Mouse (Mus musculus) lung, postnatal 0 days (tissue): ENCODE data around the gene Hspa1b. TPM values are rescaled to one million over a fixed set of nuclear protein-coding genes. Genes with fewer than 3 reads are reported as not detected.

ENCODE experiments used
- ATAC-seq: fragments of 200-750 bp; cut with Nextera tagmentation; 2 replicates; pipeline ENCODE4 v1.8.0; 2017; ENCODE audit warnings: moderate library complexity
- DNase-seq: peaks from one replicate; pipeline ENCODE4 v3.0.0-alpha.2; 2016; ENCODE audit warnings: low spot score
- H3K27ac ChIP-seq: fragments of 300-500 bp; sonication (generic); 2 replicates; pipeline ENCODE4 v1.5.1; 2014; ENCODE audit warnings: antibody characterized with exemption, mild to moderate bottlenecking, low read length, mixed read lengths
- H3K27me3 ChIP-seq: fragments of 300-500 bp; sonication (generic); replicated peaks from 2 replicates; pipeline ENCODE4 v1.6.1; 2014; ENCODE audit warnings: low read length, mixed read lengths; ENCODE audit not compliant: insufficient read depth
- H3K36me3 ChIP-seq: fragments of 300-500 bp; sonication (generic); 2 replicates; pipeline ENCODE4 v1.6.1; 2014; ENCODE audit warnings: low read length, mixed read lengths; ENCODE audit not compliant: insufficient read depth
- H3K4me1 ChIP-seq: fragments of 300-500 bp; sonication (generic); 2 replicates; pipeline ENCODE4 v1.6.1; 2014; ENCODE audit warnings: antibody characterized with exemption, low read depth, low read length, mixed read lengths; ENCODE audit not compliant: insufficient read depth
- H3K4me2 ChIP-seq: fragments of 300-500 bp; sonication (generic); replicated peaks from 2 replicates; pipeline ENCODE4 v1.6.1; 2014; ENCODE audit warnings: low read depth, mild to moderate bottlenecking, low read length, moderate library complexity, mixed read lengths
- H3K4me3 ChIP-seq: fragments of 300-500 bp; sonication (generic); 2 replicates; pipeline ENCODE4 v1.5.1; 2014; ENCODE audit warnings: low read depth, low read length
- H3K9ac ChIP-seq: fragments of 300-500 bp; sonication (generic); replicated peaks from 2 replicates; pipeline ENCODE4 v1.6.1; 2014; ENCODE audit warnings: low read depth, mild to moderate bottlenecking
- H3K9me3 ChIP-seq: fragments of 300-500 bp; sonication (generic); 2 replicates; pipeline ENCODE4 v1.6.1; 2016; ENCODE audit warnings: low read length, mixed read lengths
- CTCF ChIP-seq: IDR thresholded peaks from 2 replicates; pipeline ENCODE4 v1.5.1; 2016; ENCODE audit warnings: antibody characterized with exemption, mild to moderate bottlenecking
- EP300 ChIP-seq: IDR thresholded peaks from 2 replicates; pipeline ENCODE4 v1.6.1; 2016; ENCODE audit warnings: antibody characterized with exemption, mild to moderate bottlenecking, control low read depth
- WGBS: fragments of 180-500 bp; shearing (Covaris S2); extraction: QIAGEN DNeasy Blood & Tissue Kit; methylation state at CpG from one replicate; pipeline ENCODE4 v1.1.7; 2014; 5-methylcytosine and 5-hydroxymethylcytosine counted together
- polyA plus RNA-seq: library from polyadenylated mRNA; unstranded; fragments of >200 nt; fragmentation: Nextera tagmentation; extraction: Ambion mirVana; gene quantifications from 2 replicates; pipeline ENCODE4 v1.2.1, GENCODE M21; 2015

Gene Hspa1b
- polyA plus RNA-seq, 1 experiment from 2014 or later, result 0.50 TPM

DNA sequence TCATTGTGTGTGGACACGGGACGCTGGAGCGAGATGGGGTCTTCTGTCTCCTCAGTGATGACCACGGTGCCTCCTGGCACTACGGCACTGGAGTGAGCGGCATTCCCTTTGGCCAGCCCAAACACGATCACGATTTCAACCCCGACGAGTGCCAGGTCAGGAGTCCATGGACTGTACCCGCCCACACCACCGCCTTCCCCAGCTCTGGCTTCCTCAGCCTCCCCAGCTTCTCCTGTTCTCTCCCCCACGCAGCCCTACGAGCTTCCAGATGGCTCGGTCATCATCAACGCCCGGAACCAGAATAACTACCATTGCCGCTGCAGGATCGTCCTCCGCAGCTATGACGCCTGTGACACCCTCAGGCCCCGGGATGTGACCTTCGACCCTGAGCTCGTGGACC lies 25.0 kb downstream of the Hspa1b start:
- WGBS, result 75% methylated on average over 24 of the region's 24 CpGs
- no peak overlapping the region for H3K4me3 ChIP-seq
- no peak overlapping the region for H3K4me2 ChIP-seq

DNA sequence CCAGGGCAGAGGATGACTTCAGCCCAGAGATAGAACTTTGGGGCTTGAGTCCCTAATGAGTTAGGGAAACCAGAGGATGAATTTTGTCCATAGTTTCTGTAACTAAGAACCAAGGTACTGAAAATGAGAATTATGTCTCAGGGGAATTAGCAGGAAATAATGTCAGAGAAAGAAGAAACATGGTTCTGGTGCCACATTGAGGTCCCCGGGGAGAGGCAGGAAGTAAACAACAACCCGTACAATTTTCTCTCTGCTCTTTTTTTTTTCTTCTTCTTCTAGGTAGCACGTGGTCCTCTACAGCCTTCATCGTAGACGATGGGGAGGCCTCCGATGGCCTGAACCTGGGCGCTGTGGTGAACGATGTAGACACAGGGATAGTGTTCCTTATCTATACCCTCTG lies 26.8 kb downstream of the Hspa1b start:
- H3K4me3 ChIP-seq, result no peak overlapping the region; the same call in 1 of the 2 replicates
- H3K9ac ChIP-seq, result no peak overlapping the region
- H3K36me3 ChIP-seq, result 0 out of 2 replicates have a peak, but pooled peaks cover 2% of the 10 kb centered on the region
- no peaks in the 10 kb centered on the region for H3K27me3 ChIP-seq
- TF ChIP-seq EP300, result no peak
- TF ChIP-seq CTCF, result no peak
- no peak overlapping the region for H3K4me2 ChIP-seq
- DNase-seq, result no peak
- WGBS, result 61% methylated on average over 8 of the region's 8 CpGs
- no peak overlapping the region for H3K27ac ChIP-seq
- no peak for ATAC-seq
- H3K9me3 ChIP-seq, result no peaks in the 10 kb centered on the region
- H3K4me1 ChIP-seq, result peaks cover 7% of the 10 kb centered on the region; the same call in 1 of the 2 replicates

More for the DNA sequence above, 25.0 kb downstream of the Hspa1b start:
- no peaks in the 10 kb centered on the region for H3K9me3 ChIP-seq
- H3K36me3 ChIP-seq, result 0 out of 2 replicates have a peak, but pooled peaks cover 2% of the 10 kb centered on the region
- no peaks in the 10 kb centered on the region for H3K27me3 ChIP-seq
- no peak for ATAC-seq
- DNase-seq, result no peak
- no peak for TF ChIP-seq EP300
- TF ChIP-seq CTCF, result no peak
- no peak overlapping the region for H3K9ac ChIP-seq
- peaks cover 7% of the 10 kb centered on the region; the same call in 1 of the 2 replicates for H3K4me1 ChIP-seq
- no peak overlapping the region for H3K27ac ChIP-seq

DNA sequence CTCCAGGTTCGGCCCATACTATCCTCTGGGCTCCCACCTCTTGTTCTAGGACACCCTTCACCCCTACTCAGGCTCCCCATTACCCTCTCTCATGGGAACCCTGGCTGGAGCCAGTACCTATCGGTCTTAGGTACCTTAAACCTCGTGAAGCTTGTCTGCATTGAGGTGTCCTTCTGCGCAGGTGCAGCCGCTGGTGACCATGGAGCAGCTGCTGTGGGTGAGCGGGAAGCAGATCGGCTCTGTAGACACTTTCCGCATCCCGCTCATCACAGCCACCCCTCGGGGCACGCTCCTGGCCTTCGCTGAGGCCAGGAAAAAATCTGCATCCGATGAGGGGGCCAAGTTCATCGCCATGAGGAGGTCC lies 27.3 kb downstream of the Hspa1b start:
- Histone ChIP-seq H3K4me3 (peak overlapping the region; percentile 60), H3K4me1 (peaks cover 7% of the 10 kb centered on the region; the same call in 1 of the 2 replicates), H3K27me3 (no peaks in the 10 kb centered on the region), H3K4me2 (peak overlapping the region; percentile 91), H3K9ac (peak overlapping the region; percentile 55), H3K9me3 (no peaks in the 10 kb centered on the region), H3K27ac (peak overlapping the region; percentile 40; the same call in 1 of the 2 replicates), H3K36me3 (0 out of 2 replicates have a peak, but pooled peaks cover 2% of the 10 kb centered on the region)
- no peak for TF ChIP-seq CTCF
- TF ChIP-seq EP300, result no peak
- 12% methylated on average over 14 of the region's 14 CpGs for WGBS
- ATAC-seq (no peak), DNase-seq (no peak)

DNA sequence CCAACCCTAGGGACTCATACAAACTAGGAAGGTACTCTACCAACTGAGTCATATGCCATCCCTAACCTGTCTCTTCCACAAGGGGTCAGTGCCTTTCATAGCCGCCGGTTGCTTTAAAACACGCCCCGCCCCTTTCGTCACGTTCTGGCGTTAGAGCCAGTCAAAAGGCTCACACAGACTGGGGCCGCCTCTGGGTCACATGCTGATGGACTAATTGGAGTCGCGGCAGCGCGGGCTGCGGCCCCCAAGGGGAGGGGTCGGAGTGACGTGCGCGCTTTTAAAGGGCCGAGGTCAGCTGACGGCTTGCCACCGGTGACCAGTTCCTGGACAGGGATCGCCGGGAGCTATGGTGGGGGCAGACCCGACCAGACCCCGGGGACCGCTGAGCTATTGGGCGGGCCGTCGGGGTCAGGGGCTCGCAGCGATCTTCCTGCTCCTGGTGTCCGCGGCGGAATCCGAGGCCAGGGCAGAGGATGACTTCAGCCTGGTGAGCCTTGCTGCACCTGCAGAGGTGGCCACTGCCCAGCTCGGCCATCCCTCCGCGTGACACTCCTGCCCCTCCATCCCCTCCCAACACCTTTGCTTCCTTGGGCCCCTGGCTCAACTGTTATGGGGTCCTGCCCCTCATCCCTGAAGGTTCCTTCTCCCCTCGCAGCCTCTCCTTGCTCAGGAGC lies 27.8 kb downstream of the Hspa1b start, which contains the start of gene Neu1:
Gene Neu1 (plus strand): TSS at position 193 of the 674 bp plus-strand sequence.
- DNase-seq (peak; percentile 99), ATAC-seq (peak; percentile 99)
- H3K36me3 ChIP-seq, result 0 out of 2 replicates have a peak, but pooled peaks cover 2% of the 10 kb centered on the region
- H3K27me3 ChIP-seq, result no peaks in the 10 kb centered on the region
- peak within 1 kb of the TSS; percentile 55 for H3K9ac ChIP-seq
- peaks cover 7% of the 10 kb centered on the region; the same call in 1 of the 2 replicates for H3K4me1 ChIP-seq
- H3K4me2 ChIP-seq, result peak within 1 kb of the TSS; percentile 91
- 0% methylated on average over 37 of the region's 38 CpGs for WGBS
- no peaks in the 10 kb centered on the region for H3K9me3 ChIP-seq
- TF ChIP-seq CTCF (peak; percentile 85), EP300 (peak; percentile 44; the same call in 1 of the 2 replicates)
- H3K27ac ChIP-seq, result peak within 1 kb of the TSS; percentile 40; the same call in 1 of the 2 replicates
- H3K4me3 ChIP-seq, result peak within 1 kb of the TSS; percentile 60

DNA sequence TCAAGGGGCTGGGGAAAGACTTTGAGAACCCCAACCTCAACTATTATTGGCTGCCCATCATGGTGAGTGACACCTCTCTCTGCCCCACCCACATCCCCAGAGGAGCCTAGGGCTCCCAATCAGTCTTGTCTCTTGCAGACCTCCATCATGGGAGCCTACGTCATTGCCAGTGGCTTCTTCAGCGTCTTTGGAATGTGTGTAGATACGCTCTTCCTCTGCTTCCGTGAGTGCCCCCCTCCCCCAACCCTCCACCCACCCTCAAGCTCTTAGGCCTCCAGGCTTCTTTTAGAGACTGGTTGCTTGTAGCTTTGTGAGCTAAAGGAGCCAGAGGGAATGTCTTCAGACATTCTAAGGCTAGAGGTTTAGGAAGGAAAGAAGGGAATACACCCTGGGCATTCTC lies 30.2 kb downstream of the Hspa1b start:
- 36% methylated on average over 4 of the region's 4 CpGs for WGBS
- H3K27ac ChIP-seq, result no peak overlapping the region
- H3K4me2 ChIP-seq, result no peak overlapping the region
- ATAC-seq (no peak), DNase-seq (no peak)
- no peaks in the 10 kb centered on the region for H3K36me3 ChIP-seq
- no peak overlapping the region for H3K9ac ChIP-seq
- H3K4me1 ChIP-seq, result peaks cover 7% of the 10 kb centered on the region; the same call in 1 of the 2 replicates
- H3K27me3 ChIP-seq, result no peaks in the 10 kb centered on the region
- no peak overlapping the region for H3K4me3 ChIP-seq
- TF ChIP-seq CTCF, result no peak
- TF ChIP-seq EP300, result no peak
- H3K9me3 ChIP-seq, result no peaks in the 10 kb centered on the region

DNA sequence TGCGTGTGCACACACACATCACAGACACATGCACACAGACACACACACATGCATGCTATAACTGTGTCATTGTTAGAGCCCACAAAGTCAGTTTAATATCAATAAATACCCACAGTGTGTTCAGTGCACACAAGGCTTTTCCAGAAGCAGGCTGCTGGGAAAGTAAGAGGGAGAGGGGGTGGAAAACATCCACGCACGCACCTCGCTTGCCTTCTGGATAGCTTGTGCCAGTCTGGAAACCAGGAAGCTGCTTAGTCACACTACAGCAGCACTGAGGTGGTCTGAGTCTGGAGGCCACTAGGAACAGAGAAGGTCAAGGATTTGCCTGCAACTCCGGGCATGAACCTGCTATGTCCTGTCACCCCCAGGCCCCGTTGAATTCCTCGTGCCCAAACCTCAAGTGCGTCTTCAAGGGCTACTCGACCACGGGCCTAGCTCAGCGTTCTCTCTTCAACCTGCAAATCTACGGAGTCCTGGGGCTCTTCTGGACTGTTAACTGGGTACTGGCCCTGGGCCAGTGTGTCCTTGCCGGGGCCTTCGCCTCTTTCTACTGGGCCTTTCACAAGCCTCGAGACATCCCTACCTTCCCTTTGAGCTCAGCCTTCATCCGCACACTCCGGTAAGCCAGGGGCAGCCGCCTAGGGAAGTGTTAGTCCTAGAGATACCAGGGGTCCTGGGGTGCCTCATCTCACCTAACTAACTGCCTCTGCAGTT lies 31.6 kb downstream of the Hspa1b start:
- no peak for TF ChIP-seq CTCF
- no peak for TF ChIP-seq EP300
- H3K4me2 ChIP-seq, result no peak overlapping the region
- H3K36me3 ChIP-seq, result no peaks in the 10 kb centered on the region
- peak overlapping the region; percentile 26; the same call in 1 of the 2 replicates for H3K27ac ChIP-seq
- H3K27me3 ChIP-seq, result no peaks in the 10 kb centered on the region
- 0 out of 2 replicates have a peak overlapping the region, but pooled peaks have one; percentile 12 for H3K9ac ChIP-seq
- H3K9me3 ChIP-seq, result no peaks in the 10 kb centered on the region
- WGBS, result 59% methylated on average over 18 of the region's 18 CpGs
- no peak overlapping the region for H3K4me3 ChIP-seq
- peak; percentile 11; the same call in 1 of the 2 replicates for ATAC-seq
- H3K4me1 ChIP-seq, result peaks cover 7% of the 10 kb centered on the region; the same call in 1 of the 2 replicates
- DNase-seq, result peak; percentile 60
